ENCODE assay signal across 8 mouse cellular contexts in the genomic region with DNA sequence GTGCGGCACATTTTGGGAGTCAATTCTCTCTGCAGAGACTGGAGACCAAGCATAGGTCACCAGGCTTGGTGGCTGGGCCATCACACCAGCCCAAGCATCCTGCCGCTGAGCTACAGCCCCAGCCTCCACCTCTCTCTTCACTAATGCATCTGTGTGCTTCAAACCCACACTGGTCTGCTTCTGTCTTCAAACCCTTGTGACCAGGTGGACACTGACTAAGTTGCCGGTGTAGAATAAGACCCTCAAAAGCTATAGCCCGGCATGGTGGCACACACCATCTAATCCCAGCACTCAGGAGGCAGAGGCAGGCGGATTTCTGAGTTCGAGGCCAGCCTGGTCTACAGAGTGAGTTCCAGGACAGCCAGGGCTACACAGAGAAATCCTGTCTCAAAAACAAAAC. TPM values are rescaled to one million over a fixed set of nuclear protein-coding genes. Genes with fewer than 3 reads are reported as not detected.
A peak's percentile ranks its signal among the peaks of the same experiment; 100 is the strongest.
DNase-seq lines count a peak whose midpoint lies in the region; ATAC-seq and TF ChIP-seq lines count a peak whose summit lies in the region.
"Not testable (repeated sequence)": the region's sequence is repeated elsewhere in the genome, so short reads cannot be mapped to it uniquely, and the experiment has no call there.

No protein-coding gene starts in this region.

- not testable (repeated sequence) for H3K27me3 ChIP-seq in MEL (ENCODE audit: control insufficient read depth in 1 of 2, insufficient read depth in 2 of 2, low read length in 2 of 2); heart, embryonic 10.5 days (ENCODE audit: insufficient read depth, poor library complexity, severe bottlenecking); liver, postnatal 0 days (ENCODE audit: insufficient read depth, low read length); midbrain, embryonic 16.5 days (ENCODE audit: control insufficient read depth, insufficient read depth, low read depth, low read length); stomach, postnatal 0 days (ENCODE audit: control insufficient read depth, insufficient read depth, low read length)

- not testable (repeated sequence) for TF ChIP-seq EP300 in MEL (IDR thresholded peaks at IDR 0.05; ENCODE audit: low read depth in 1 of 2, low read length in 2 of 2); liver, postnatal 0 days (IDR thresholded peaks at IDR 0.05; ENCODE audit: low read depth); stomach, postnatal 0 days (optimal IDR thresholded peaks at IDR 0.05)

- ATAC-seq in liver, postnatal 0 days; stomach, postnatal 0 days (ENCODE audit: low FRiP score, low TSS enrichment): not testable (repeated sequence)
- ATAC-seq in midbrain, embryonic 16.5 days: 0 out of 2 replicates have a peak, but pooled peaks have one; percentile 34

- H3K79me2 ChIP-seq in MEL (ENCODE audit: control insufficient read depth, insufficient read depth, low read length, poor library complexity): not testable (repeated sequence)

- H3K9me3 ChIP-seq in MEL (replicated peaks; ENCODE audit: insufficient read depth, low read length); heart, embryonic 10.5 days; liver, postnatal 0 days (ENCODE audit: low read length); midbrain, embryonic 16.5 days (replicated peaks; ENCODE audit: control insufficient read depth, low read length, poor library complexity, severe bottlenecking); stomach, postnatal 0 days (ENCODE audit: control insufficient read depth, low read length): not testable (repeated sequence)

- peak; percentile 7 for DNase-seq in MEL (ENCODE audit: low read depth, low spot score)
- DNase-seq in embryo, embryonic 10 days (ENCODE audit: low spot score): peak; percentile 0
- peak; percentile 70 for DNase-seq in heart, embryonic 10.5 days (ENCODE audit: low spot score)
- DNase-seq in liver, postnatal 0 days: peak; percentile 11
- DNase-seq in retina, embryonic 14.5 days (ENCODE audit: low spot score): peak; percentile 12
- peak; percentile 10 for DNase-seq in stomach, postnatal 0 days (ENCODE audit: low spot score)
- DNase-seq in urinary bladder, postnatal 14 days (ENCODE audit: low spot score): peak; percentile 1

- not testable (repeated sequence) for H3K4me1 ChIP-seq in MEL (ENCODE audit: control insufficient read depth in 1 of 2, insufficient read depth in 2 of 2, low read length in 2 of 2); heart, embryonic 10.5 days; liver, postnatal 0 days (ENCODE audit: insufficient read depth); midbrain, embryonic 16.5 days (ENCODE audit: control insufficient read depth, insufficient read depth, low read length); stomach, postnatal 0 days (replicated peaks; ENCODE audit: control insufficient read depth, insufficient read depth)

- TF ChIP-seq CTCF in MEL (IDR thresholded peaks at IDR 0.05 in 2 of 3, conservative IDR thresholded peaks at IDR 0.05 in 1 of 3; ENCODE audit: control insufficient read depth in 1 of 3, insufficient read depth in 1 of 3, low read depth in 2 of 3, low read length in 3 of 3, poor library complexity in 1 of 3, severe bottlenecking in 1 of 3); liver, postnatal 0 days (IDR thresholded peaks at IDR 0.05; ENCODE audit: low read depth); stomach, postnatal 0 days (IDR thresholded peaks at IDR 0.05; ENCODE audit: low read depth): not testable (repeated sequence)

- not testable (repeated sequence) for H3K4me3 ChIP-seq in MEL (ENCODE audit: control insufficient read depth in 1 of 2, insufficient read depth in 1 of 2, low read depth in 2 of 2, low read length in 2 of 2); heart, embryonic 10.5 days; liver, postnatal 0 days (ENCODE audit: low read depth, low read length); midbrain, embryonic 16.5 days (ENCODE audit: low read depth, low read length); stomach, postnatal 0 days (ENCODE audit: low read depth, low read length)

- TF ChIP-seq RAD21 in MEL (IDR thresholded peaks at IDR 0.05; ENCODE audit: low read depth, low read length): not testable (repeated sequence)

- WGBS in heart, embryonic 10.5 days: 79% methylated on average over 5 of the region's 6 CpGs
- 80% methylated on average over 5 of the region's 6 CpGs for WGBS in liver, postnatal 0 days (ENCODE audit: insufficient replicate concordance)
- 87% methylated on average over 5 of the region's 6 CpGs for WGBS in midbrain, embryonic 16.5 days
- WGBS in stomach, postnatal 0 days: 83% methylated on average over 5 of the region's 6 CpGs

- TF ChIP-seq POLR2A in MEL (IDR thresholded peaks at IDR 0.05; ENCODE audit: control insufficient read depth in 1 of 2, insufficient read depth in 1 of 2, low read depth in 1 of 2, low read length in 2 of 2, poor library complexity in 1 of 2): not testable (repeated sequence)

- not testable (repeated sequence) for H3K27ac ChIP-seq in MEL (ENCODE audit: control insufficient read depth, low read depth, low read length); heart, embryonic 10.5 days; liver, postnatal 0 days (ENCODE audit: low read depth); midbrain, embryonic 16.5 days (ENCODE audit: low read length); stomach, postnatal 0 days (replicated peaks)

- H3K9ac ChIP-seq in MEL (ENCODE audit: control insufficient read depth, low read depth, low read length, poor library complexity, severe bottlenecking); liver, postnatal 0 days (replicated peaks); midbrain, embryonic 16.5 days (ENCODE audit: low read depth, low read length); stomach, postnatal 0 days (ENCODE audit: low read length): not testable (repeated sequence)

- not testable (repeated sequence) for H3K36me3 ChIP-seq in MEL (ENCODE audit: control insufficient read depth in 1 of 2, insufficient read depth in 2 of 2, low read length in 2 of 2); heart, embryonic 10.5 days; liver, postnatal 0 days (replicated peaks; ENCODE audit: insufficient read depth, low read length); midbrain, embryonic 16.5 days (ENCODE audit: control insufficient read depth, insufficient read depth, low read length); stomach, postnatal 0 days (ENCODE audit: control insufficient read depth, insufficient read depth, low read length)

- H3K4me2 ChIP-seq in liver, postnatal 0 days (ENCODE audit: low read depth, low read length); midbrain, embryonic 16.5 days (ENCODE audit: low read length); stomach, postnatal 0 days (replicated peaks; ENCODE audit: low read depth): not testable (repeated sequence)

RNA-seq across cellular contexts. Expression of a gene that starts 38.2 kb away (rescaled TPM):
- 162 and 184 TPM in 2 replicates for total RNA-seq in MEL (2012; rRNA removed)
- polyA plus RNA-seq in MEL (2012; ENCODE audit: insufficient read depth in 1 of 2, insufficient read length in 2 of 2, low read depth in 1 of 2, low replicate concordance in 2 of 2, missing spikeins in 1 of 2): 100 to 1,000 TPM in 1 of 2 experiments, not detected in 1; 263 TPM
- 422 and 472 TPM in 2 replicates for polyA plus RNA-seq in heart, embryonic 10.5 days (2016; fragmentation: Nextera tagmentation; extraction: Ambion mirVana)
- polyA plus RNA-seq in liver, postnatal 0 days (2015; fragmentation: Nextera tagmentation; extraction: Ambion mirVana): 164 and 165 TPM in 2 replicates
- polyA plus RNA-seq in midbrain, embryonic 16.5 days (2015; fragmentation: Nextera tagmentation; extraction: Ambion mirVana): 1,051 and 1,054 TPM in 2 replicates
- 477 and 484 TPM in 2 replicates for polyA plus RNA-seq in stomach, postnatal 0 days (2015; fragmentation: Nextera tagmentation; extraction: Ambion mirVana)

Comparison
In these comparisons a context has a peak if more than half of its experiments do, and no peak if none do; other contexts are left out.
1. DNase-seq: peak in every context shown above with its lines; median percentile 70 in heart, embryonic 10.5 days; 12 in retina, embryonic 14.5 days; 11 in liver, postnatal 0 days; 10 in stomach, postnatal 0 days; 7 in MEL; 1 in urinary bladder, postnatal 14 days; 0 in embryo, embryonic 10 days.